Mouse (Mus musculus): Measurements from ENCODE around the gene Cbx5.
"Not testable (repeated sequence)": the region's sequence is repeated elsewhere in the genome, so short reads cannot be mapped to it uniquely, and the experiment has no call there.

Cbx5 gene

DNA sequence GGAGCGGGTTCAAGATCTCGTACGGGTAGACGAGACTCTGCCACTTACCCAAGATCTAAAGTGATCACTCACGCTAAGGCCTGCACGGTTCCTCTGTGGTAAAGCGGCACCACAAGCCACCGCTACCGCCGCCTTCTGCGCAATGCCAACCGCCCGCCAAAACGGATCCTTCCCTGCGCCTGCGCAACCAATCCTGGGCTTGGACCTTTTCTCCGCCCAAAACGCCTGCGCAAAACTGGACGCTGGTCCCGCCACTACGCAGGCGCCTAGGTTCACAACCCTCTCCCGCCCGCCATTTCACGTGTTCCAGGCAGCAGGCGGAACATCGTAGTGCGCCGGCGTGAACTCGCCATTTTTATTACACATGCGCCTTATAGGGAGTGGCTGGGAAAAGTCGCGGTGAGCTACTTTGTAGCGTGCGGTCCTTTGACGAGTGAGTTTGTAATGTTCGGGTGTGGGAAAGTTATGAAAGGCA is at the start of gene Cbx5:
Gene Cbx5 (minus strand): TSS at position 132 of the 475 bp plus-strand sequence.
- DNase-seq = peak; percentile 94

DNA sequence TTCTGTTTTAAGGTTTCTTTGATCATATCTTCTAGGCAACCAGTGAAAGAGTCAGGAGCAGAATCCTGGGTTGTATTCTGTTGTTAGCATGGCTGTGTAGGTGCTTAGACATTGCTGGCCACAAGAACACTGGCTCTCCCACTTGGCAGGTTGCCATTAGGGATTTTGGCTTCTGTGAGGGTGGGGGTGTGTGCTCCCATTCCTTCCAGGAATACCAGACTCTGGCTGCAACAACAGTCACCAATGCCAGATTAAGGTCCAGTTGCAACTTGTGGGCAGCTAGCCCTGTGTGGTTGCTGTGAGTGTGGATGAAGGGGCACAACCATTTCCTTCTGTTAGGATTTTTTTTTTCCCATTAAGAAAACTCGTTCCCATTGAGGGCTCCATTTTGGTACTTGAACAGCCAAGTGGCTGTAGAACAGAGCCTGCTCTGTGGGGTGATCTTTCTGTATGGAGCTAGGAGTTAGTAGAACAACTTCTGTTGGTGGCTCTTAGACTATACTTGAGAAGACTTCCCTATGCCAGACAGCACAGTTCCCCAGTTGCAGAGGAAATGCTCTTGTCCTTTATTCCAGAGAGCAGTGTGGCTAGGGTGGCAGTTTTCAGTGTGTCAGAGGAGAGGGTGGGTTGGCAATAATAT is 46.3 kb upstream of the Cbx5 start:
- DNase-seq = peak; percentile 45

DNA sequence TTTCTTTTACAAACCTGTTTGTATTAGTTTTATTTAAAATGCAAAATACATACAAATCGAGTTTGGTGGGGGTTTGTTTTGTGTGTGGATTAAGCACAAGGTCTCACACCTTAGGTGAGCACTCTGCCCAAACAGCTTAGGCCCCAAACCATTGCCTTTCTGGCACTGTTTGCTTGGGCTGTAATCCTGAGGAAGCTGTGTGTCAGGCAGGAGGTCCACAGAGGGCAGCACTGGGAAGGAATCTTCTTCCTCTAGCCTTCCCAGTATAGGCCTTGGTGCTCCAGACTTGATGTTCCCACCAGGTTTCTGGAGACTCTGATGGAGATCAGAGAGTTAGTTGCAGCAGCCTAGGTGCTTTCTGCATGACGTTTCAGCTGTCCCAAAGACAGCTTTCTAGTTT is 45.0 kb upstream of the Cbx5 start:
- no peak for DNase-seq

DNA sequence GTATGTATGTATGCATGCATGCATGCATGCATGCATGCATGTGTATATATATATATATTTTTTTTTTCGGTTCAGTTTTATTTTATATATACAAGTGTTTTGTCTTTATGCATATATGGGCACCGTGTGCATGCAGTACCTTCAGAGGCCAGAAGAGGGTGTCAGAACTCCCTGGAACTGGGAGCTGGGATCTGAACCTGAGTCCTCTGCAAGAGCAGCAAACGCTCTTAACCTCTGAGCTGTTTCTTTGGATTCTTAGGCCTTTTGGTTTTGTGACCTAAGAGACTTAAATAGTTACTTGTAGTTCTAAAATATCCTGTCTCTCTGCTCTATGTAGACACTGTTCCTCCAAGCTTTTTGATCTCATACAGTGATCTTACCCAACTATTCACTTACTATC is 44.5 kb upstream of the Cbx5 start:
- peak; percentile 64 for DNase-seq

DNA sequence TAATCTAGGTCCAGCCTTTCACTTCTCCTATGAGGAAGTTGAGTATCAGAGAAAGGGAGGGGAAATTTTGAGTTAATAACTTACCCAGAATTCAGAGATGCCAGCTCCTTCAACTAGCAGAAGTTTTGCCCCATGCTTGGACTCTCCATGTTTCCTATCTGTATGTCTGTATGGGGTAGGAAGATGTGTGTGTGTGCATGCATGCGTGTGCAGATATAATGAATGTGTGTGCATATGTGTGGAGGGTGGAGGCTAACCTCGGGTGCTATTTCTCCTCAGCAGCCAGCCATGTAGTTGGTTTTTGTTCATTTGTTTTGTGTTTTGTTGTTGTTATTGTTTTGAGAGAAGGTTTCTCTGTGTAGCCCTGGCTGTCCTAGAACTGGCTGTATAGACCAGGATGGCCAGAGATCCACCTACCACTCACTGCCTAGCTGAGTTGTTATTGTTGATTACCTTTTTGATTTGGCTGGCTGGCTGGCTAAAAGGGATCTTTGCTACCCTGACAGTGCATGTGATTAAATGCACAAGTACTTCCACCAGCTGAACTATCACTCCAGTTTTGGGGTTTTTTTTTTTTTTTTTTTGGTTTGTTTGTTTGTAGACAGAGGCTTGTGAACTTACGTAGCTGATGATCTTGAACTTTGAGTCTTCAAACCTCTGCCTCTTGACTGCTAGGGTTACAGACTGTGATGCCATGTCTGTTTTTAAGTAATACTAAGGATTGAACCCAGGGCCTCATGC is 42.0 kb upstream of the Cbx5 start:
- no peak for DNase-seq

DNA sequence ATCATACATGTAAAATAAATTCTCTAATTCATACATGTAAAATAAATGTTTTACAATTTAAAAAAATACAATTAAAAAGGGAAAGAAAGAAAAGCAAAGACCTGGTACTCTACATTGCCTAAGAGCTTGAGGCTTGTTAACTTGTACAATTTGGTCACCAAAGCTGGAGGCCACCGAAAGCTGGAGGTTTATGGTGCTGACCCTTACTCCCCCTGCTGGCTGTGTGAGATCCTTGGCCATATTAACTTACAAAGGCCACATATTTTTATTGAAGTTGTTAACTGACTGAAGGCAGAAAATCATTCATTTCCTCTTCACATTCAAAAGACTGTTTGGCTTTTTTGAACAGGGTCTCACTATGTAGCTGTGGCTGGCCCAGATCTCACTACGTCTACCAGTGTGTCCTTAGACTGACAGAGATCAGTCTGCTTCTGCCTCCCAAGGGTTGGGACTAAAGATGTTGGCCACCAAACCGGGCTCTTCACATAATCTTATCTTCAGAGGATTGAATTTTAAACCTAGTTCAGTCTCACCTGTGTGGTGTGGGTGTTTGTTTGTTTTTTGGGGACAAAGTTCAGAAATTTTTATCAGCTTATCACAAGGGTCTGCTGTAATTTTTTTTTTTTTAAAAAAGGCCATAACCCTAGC is 41.3 kb upstream of the Cbx5 start:
- DNase-seq = no peak

DNA sequence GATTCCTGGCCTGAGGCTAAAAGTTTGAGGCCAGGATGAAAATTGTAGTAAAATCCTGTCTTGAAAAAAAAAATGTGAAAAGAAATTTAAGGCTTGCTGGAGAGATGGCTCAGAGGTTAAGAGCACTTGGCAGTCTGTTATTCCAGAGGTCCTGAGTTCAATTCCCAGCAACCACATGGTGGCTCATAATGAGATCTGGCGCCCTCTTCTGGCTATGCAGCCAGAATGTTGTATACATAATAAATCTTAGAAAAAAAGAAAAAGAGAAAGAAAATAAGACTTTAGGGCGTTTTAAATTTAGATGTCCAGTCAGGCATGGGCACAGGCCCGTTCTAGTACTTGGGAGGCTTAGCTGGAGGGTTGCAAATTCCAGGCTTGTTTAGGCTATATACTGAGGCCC is 40.1 kb upstream of the Cbx5 start:
- DNase-seq = no peak

DNA sequence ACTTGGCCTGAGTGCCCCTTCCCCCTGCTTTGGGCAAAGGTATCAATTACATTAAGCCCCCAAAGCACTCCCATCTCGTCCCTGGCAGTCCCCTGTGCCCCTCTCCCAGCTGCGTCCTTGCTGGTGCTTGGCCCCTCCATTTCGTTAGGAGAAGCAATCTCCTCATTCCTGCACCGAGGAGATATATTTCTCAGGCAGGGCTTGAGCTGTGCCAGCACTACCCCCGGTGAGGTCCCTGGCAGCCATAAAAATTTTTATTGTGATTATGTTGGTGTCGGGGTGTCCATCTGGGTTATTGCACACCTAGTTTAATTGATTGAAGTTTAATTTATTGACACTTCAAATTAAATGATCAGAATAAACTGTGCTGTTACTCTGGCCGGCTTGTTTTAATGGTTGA is 38.3 kb upstream of the Cbx5 start:
- no peak for DNase-seq

DNA sequence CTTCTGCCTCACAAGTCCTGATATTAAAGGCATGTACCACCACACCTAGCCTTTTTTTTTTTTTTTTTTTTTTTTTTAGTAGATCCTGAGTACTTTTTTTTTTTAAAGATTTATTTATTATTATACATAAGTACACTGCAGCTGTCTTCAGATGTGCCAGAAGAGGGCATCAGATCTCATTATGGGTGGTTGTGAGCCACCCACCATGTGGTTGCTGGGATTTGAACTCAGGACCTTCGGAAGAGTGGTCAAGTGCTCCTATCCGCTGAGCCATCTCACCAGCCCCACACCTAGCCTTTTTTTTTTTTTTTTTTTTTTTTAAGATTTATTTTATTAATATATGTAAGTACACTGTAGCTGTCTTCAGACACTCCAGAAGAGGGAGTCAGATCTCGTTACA is 36.3 kb upstream of the Cbx5 start:
- DNase-seq = not testable (repeated sequence)

DNA sequence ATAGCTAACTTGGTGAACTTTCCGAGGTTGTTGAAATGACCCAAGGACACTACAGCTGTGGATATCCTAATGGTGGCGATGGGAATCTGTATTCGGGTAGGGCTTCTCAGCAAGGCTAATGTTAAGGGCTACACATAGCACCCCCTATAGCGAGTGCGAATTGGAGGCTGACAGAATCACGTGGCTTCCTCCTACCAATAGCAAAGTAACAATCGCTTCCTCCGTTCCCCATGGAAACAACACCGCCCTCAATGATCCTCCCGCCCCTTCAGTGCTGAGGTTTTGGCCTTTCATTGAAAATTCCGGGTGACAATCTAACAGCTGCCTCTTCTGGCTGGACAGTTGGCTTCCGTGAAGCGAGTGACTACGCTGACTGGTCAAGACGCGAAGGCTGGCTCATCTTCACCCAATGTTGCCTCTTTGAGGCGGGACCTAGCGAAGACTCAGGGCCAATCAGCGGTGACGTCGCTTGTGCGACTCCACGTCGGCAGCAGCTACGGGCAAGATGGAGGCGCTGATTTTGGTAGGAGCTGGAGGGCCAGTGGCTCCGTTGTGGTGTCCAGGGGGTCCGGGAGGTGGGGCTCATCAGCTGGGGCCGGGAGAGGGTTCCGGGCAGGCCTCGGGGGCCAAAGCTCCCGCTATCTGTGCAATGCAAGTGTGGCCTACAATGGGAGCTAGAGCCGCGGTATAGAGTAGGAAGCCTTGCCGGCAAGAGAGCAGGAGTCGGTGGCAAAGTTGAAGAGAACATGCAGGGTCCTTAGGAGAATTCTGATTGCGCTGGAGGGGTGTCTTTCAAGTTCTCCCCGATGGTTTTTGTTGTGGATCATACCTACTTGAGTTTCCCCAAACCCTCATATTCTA is 33.0 kb upstream of the Cbx5 start, which contains the start of gene Copz1:
Gene Copz1 (plus strand): TSS at position 296 of the 861 bp plus-strand sequence.
- DNase-seq = peak; percentile 88

DNA sequence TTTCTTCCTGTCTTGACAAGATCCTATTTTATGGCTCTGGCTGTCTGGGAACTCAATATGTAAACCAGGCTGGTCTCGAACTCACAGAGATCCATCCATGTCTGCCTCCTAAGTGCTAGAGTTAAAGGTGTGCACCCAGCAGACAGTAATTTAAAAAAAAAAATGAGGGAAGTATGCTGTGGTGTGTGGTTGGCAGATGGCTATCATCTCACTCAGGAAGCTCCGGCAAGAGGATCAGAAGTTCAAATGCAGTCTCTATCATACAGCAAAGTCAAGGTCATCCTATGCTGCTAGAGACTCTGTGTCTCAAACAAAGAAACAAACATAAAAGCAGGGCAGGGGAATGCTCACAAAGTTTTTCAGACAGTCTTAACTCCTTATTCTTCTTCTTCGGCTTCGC is 29.3 kb upstream of the Cbx5 start:
- DNase-seq = no peak

DNA sequence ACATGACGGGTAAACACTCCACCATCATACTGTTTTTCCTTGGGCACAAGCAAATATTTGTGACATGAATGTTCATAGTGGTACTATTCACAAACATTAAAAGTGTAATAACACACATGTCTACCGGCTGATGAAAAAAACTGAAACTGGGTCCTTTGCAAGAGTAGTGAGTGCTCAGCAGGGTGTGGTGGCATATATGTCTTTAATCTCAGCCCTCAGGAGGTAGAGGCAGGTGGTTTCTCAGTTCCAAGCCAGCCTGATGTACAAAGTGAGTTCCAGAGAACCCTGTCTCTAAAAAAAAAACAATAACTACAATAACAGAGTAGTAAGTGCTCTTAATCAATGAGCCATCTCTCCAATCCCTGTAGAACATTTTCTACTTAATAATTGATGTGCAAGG is 25.2 kb upstream of the Cbx5 start:
- no peak for DNase-seq

DNA sequence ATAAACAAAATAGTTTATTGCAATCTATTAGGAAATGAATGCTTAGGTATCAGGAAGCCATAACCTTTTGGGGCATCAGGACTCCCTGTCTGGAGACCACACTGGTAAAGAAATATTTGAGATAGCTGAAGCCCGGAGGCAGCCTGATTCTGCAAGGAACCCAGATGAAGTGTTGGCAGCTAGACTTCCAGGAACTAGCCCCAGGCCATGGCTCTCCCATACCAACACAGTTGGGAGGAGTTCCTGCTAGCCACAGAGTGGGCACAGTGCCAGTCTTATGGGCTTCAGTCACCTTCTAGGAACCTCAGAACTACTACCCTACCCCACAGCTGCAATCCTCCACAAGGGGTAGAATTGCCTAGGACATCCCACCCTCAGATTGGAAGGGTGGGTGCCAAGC is 20.4 kb upstream of the Cbx5 start:
- no peak for DNase-seq

DNA sequence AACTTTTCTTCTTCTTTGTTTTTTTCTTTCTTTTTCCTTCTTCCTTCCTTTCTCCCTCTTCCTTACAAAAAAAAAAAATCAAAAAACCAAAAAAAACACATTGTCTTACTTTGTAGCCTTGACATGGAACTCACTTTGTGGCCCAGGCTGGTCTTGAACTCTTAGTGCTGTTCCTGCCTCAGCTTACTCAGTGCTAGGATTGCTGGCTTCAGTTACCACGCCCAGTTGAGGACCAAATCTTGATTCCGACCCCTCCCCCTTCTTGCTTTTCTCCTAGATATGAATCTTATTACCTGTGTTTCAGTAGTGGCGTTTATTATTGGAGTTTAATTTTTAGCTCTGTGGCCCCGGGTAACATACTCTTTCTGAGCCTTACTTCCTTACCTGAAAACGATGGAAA is 19.5 kb upstream of the Cbx5 start:
- no peak for DNase-seq

DNA sequence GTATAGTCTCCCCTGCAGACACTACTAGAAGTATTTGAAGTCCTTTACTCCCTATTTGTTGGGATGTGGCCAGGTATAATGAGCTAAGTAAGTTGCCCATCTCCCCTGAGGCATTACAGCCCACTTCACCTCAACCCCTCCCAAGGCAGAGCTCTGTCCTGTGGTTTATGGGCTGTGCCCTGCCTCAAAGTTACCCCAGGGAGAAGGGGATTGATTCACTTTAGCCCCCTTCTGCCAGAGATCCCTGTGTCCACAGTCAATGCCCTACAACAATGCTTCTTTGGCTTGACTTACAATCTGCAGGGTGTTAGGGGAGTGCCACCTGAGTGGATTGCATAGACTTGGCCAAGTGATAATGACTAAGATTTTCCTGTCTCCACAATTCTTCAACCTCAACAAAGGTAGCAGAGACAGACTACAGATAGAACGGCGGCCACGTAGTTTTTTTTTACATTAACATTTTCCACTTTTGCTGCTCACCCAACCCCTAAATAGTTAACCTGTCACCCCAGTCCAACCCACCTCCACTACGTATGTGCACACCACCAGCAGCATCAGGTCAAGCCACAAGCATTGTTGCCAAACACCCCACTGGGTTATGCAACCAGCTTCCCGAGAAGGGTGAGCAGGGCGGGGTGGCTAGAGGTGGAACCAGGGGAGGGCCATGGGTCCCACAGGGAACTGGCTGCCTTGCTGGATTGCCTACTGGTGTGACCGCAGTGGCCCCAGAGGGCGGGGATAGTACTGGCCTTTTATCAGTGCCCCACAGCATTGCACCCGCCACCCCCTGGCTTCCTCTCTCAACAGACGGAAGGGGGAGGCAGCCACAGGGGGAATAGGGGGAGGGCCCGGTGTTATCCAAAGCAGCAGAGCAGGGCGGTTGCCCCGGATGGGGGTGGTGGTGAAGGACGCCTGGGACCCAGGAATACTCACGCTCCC is 18.4 kb upstream of the Cbx5 start, which contains the start of gene Nfe2:
Gene Nfe2 (minus strand): TSS at position 614 of the 939 bp plus-strand sequence.
- no peak for DNase-seq

DNA sequence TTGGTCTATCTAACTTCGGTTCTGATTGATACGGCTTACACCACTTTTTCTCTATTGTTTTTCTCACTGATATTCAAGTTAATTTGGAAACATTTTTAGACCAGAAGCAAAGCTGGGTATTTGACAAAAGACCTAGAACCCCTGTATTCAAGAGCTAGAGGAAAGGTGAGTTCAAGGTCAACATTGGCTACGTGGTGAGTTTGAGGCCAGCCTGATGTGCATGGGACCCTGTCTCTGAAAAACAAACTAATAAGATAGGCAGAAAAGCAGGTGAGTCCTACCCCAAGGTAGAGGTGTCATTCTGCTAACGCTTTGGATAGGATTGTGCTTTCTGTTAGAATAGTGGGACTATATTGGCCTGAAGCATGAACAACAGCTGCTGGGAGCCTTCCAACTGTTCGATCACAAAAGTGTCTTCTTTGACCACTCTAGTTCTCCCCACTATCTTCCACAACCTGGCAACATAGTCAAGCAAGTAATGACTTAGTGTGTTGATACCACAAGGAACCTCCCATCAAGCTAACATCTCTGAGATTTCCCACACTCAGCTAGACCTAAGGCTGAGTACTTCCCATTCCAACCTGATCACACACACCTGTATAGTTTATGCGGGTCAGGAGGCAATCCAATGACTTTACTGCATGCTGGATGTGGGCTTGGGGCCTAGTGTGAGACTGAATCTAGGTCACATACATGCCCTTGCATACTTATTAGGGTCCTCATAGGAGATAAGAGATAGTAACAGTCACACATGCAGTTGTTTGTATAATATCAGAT is 16.8 kb upstream of the Cbx5 start:
- DNase-seq = no peak

DNA sequence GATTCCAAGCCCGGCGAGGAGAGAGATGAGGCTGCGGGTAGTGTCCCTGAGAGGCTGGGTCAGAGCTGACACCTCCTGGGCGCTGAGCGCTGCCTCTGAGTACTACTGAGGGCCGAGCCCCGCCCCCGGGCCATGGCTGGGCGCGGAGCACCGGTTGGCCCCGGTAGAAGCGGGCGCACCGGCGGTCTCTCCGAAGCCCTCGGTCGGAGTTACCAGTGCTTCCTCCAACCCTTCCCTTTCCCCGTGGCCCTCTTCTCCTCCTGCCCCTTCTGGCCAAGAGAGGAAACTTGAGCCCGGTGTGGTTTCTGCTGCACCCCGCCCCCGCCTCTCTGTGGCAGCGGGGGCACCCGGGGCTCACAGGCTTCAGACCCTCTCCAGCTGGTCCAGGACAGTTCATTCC is 15.6 kb upstream of the Cbx5 start:
- DNase-seq = peak; percentile 12

DNA sequence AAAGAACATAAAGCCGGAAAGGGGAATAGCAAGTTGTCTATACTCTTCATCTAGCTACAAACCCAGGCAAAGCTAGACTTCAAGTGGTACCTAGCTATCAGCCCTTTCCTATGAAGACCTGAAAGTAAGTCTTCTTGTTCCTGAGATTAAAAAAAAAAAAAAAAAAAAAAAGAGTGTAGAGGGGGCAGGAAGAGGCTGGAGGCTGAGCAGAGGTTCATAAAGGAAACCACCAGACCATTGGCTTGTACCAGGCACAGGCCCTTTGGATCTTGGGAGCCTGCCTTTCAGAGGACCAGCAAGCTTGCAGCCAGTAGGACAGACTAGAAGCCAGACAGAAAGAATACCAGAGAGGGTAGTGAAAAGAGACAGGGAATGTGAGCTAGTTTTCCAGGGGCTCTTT is 13.7 kb upstream of the Cbx5 start:
- no peak for DNase-seq

DNA sequence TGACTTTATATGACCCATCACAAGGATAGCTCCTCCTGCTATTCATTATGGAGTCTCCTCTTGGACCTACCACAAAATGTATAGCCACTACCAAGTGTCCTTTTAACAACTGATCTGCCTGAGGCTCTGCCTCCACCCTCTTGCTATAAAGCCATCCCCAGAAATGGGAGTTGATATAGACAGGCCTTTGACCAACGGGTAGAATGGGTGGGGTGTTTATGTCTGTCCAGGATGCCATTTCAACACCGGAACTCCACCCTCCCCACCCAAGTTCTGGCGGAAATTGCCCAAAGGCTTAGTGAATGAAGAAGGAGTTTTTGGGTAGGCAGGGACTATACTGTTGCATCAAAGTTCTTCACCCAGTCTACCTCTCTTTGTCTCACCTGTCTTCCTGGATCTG is 13.0 kb upstream of the Cbx5 start:
- no peak for DNase-seq

DNA sequence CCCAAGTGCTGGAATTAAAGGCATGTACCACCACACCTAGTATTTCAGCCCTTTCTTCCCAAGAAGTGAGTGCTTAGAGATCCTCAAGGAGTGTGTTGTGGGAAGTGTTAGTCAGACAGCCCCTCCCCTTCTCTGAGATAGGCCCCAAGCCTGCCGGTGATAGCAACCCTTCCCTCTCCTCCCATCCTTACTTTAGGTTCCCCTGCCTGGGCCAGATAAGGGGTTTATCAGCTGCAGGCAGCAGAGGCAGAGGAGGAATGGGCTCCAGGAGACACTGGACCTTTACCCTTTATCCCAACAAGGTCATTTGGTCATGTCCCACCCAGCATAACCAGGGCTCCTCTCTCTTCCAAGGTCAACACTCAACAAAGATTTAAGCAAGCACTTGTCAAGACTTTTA is 12.0 kb upstream of the Cbx5 start:
- DNase-seq = no peak

DNA sequence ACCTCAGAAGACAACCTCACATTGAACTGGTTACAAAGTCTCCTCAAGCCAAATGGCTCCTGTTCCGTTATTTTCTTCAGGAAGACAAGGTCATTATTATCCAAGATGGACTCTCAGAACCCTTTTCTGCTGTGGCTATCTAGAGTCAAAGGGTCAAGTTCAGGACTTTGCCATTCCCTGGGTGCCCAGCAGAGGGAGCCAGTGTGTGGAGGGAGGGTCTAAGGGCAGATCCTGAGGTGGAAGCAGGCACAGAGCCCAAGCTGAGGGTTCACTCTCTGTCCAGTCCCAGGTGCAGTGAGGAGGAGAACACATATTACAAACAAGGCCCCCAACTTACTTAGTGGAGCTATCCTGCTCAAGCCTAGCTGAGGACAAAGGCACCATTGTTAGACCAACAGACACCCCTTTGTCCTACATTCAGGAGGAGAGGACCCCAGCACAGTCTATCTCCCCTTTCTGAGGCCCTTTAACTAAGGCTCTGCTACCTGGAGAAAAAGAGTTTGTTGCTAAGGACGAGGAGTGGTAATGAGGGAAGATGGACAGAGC is 10.7 kb upstream of the Cbx5 start:
- peak; percentile 63 for DNase-seq

All from right cerebral cortex, postnatal 4 days (tissue).